Mouse (Mus musculus): ENCODE results near the gene Pih1d1. TPM values are rescaled to one million over a fixed set of nuclear protein-coding genes. Genes with fewer than 3 reads are reported as not detected.
A peak's percentile ranks its signal among the peaks of the same experiment; 100 is the strongest.

Pih1d1 gene
- total and polyA plus RNA-seq, 2 experiments from 2014 or later = 77.1 to 104 TPM

DNA sequence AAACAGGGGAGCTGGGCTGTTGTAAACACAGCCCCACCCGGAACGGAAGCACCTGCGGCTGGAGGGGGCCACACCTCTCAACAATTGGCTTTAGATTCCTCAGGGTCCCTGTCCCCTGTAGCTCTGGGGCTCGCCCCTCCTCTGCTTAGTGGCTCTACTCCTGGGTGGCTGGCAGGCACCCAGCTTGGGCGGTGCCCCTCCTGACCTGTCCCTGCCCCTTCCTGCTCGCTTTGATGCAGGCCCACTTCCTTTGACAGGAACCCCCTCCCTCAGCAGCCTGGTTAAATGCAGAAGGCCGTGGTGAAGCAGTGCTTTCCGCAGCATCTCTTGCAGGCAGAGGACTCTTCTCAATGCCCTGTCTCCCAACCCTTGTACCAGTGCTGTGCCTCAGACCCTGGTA is 32.7 kb upstream of the Pih1d1 start:
- Histone ChIP-seq H3K27me3 (ENCODE audit: insufficient read depth, low read length) (no peaks in the 10 kb centered on the region), H3K4me2 (ENCODE audit: low read depth, low read length, poor library complexity, severe bottlenecking) (no peak overlapping the region), H3K9me3 (ENCODE audit: low read length) (no peaks in the 10 kb centered on the region), H3K36me3 (ENCODE audit: insufficient read depth, low read length) (peaks cover 45% of the 10 kb centered on the region), H3K4me3 (ENCODE audit: low read depth, low read length) (no peak overlapping the region), H3K4me1 (ENCODE audit: insufficient read depth, low read length) (peaks cover 3% of the 10 kb centered on the region; the same call in 1 of the 2 replicates), H3K27ac (ENCODE audit: low read depth, low read length) (0 out of 2 replicates have a peak overlapping the region, but pooled peaks have one; percentile 12), H3K9ac (replicated peaks; ENCODE audit: low read length, poor library complexity, severe bottlenecking) (0 out of 2 replicates have a peak overlapping the region, but pooled peaks have one; percentile 19)
- no peak for TF ChIP-seq CTCF (IDR thresholded peaks at IDR 0.05)
- 70% methylated on average over 8 of the region's 8 CpGs for WGBS
- DNase-seq (ENCODE audit: low spot score) (no peak), ATAC-seq (ENCODE audit: low FRiP score) (no peak)

DNA sequence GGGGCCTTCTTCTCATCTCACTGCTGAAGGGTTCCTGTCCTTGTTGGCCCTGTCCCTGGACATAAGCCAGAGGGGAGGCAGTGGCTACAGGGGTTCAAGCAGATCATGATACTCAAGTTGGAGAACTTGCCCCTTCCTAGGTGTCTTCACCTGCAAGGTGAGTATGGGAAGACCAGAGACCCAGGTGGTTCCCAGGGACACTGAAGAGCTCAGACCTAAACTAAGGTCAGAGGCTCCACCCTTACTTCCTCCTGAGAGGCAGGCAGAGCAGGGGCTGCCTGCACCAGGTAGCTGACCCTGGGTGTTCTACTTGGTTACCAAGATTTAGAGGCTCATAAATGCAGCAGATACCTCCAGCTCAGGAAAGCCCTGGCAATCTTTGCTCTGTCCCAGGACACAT is 32.1 kb upstream of the Pih1d1 start:
- H3K4me3 ChIP-seq (ENCODE audit: low read depth, low read length) = no peak overlapping the region
- no peak overlapping the region for H3K27ac ChIP-seq (ENCODE audit: low read depth, low read length)
- H3K9ac ChIP-seq (replicated peaks; ENCODE audit: low read length, poor library complexity, severe bottlenecking) = 0 out of 2 replicates have a peak overlapping the region, but pooled peaks have one; percentile 19
- no peak overlapping the region for H3K4me2 ChIP-seq (ENCODE audit: low read depth, low read length, poor library complexity, severe bottlenecking)
- H3K36me3 ChIP-seq (ENCODE audit: insufficient read depth, low read length) = peaks cover 50% of the 10 kb centered on the region
- ATAC-seq (ENCODE audit: low FRiP score) = no peak
- H3K4me1 ChIP-seq (ENCODE audit: insufficient read depth, low read length) = peaks cover 3% of the 10 kb centered on the region
- no peak for TF ChIP-seq CTCF (IDR thresholded peaks at IDR 0.05)
- no peaks in the 10 kb centered on the region for H3K9me3 ChIP-seq (ENCODE audit: low read length)
- H3K27me3 ChIP-seq (ENCODE audit: insufficient read depth, low read length) = no peaks in the 10 kb centered on the region
- DNase-seq (ENCODE audit: low spot score) = no peak

DNA sequence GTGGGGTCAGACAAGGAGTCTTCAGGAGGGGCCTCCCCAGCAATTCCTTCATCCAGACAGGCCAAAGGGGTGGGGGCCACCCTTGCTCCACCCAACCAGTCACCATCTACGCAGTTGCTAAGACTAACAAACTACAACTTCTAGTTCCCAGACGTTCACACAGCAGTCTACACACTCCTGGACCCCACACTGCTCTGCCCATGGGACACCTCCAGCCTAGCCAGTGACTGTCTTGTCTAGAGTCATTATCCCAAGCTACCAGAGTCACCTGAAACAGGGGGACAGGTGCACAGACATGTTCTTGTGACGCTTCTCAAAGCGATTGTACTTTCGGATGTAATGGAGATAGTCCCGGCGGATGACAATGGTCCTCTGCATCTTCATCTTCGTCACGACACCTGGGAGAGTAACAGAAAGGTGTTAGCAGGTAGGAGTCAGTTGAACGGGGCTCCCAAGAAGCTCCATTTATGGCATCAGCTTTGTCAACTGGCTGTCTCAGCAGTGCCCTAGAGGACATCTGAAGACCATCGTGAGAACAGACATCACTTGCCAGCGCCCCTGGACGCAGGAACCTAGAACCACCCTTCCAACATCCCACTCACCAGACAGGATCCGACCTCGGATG is 31.4 kb upstream of the Pih1d1 start:
- Histone ChIP-seq H3K9ac (replicated peaks; ENCODE audit: low read length, poor library complexity, severe bottlenecking) (peak overlapping the region; percentile 99), H3K27me3 (ENCODE audit: insufficient read depth, low read length) (no peaks in the 10 kb centered on the region), H3K9me3 (ENCODE audit: low read length) (no peaks in the 10 kb centered on the region), H3K4me1 (ENCODE audit: insufficient read depth, low read length) (peaks cover 6% of the 10 kb centered on the region), H3K4me3 (ENCODE audit: low read depth, low read length) (peak overlapping the region; percentile 84; the same call in 1 of the 2 replicates), H3K4me2 (ENCODE audit: low read depth, low read length, poor library complexity, severe bottlenecking) (peak overlapping the region; percentile 88), H3K36me3 (ENCODE audit: insufficient read depth, low read length) (peaks cover 50% of the 10 kb centered on the region), H3K27ac (ENCODE audit: low read depth, low read length) (no peak overlapping the region)
- no peak for ATAC-seq (ENCODE audit: low FRiP score)
- TF ChIP-seq CTCF (IDR thresholded peaks at IDR 0.05) = no peak
- no peak for DNase-seq (ENCODE audit: low spot score)
- WGBS = 86% methylated on average over 15 of the region's 15 CpGs

DNA sequence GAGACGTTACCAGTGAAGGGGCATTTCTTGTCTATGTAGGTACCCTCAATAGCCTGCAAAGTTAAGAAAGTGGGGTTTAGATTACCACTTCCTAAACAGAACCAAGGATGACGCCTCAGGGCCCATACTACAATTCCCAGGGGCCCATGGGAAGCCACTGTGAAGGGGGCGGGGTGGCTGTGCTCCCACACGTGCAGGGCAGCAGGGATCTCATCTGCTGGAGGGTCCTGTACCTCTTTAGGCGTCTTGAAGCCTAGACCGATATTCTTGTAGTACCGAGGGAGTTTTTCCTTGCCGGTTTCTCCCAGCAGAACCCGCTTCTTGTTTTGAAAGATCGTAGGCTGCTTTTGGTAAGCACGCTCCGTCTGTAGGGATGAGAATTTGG is 30.9 kb upstream of the Pih1d1 start:
- H3K9me3 ChIP-seq (ENCODE audit: low read length) = no peaks in the 10 kb centered on the region
- H3K4me3 ChIP-seq (ENCODE audit: low read depth, low read length) = peak overlapping the region; percentile 84
- H3K4me1 ChIP-seq (ENCODE audit: insufficient read depth, low read length) = peaks cover 6% of the 10 kb centered on the region
- TF ChIP-seq CTCF (IDR thresholded peaks at IDR 0.05) = no peak
- ATAC-seq (ENCODE audit: low FRiP score) = no peak
- peak overlapping the region; percentile 99 for H3K9ac ChIP-seq (replicated peaks; ENCODE audit: low read length, poor library complexity, severe bottlenecking)
- peak; percentile 44 for DNase-seq (ENCODE audit: low spot score)
- 26% methylated on average over 12 of the region's 12 CpGs for WGBS
- H3K27me3 ChIP-seq (ENCODE audit: insufficient read depth, low read length) = no peaks in the 10 kb centered on the region
- H3K36me3 ChIP-seq (ENCODE audit: insufficient read depth, low read length) = peaks cover 50% of the 10 kb centered on the region
- peak overlapping the region; percentile 88 for H3K4me2 ChIP-seq (ENCODE audit: low read depth, low read length, poor library complexity, severe bottlenecking)
- peak overlapping the region; percentile 92; the same call in 1 of the 2 replicates for H3K27ac ChIP-seq (ENCODE audit: low read depth, low read length)

DNA sequence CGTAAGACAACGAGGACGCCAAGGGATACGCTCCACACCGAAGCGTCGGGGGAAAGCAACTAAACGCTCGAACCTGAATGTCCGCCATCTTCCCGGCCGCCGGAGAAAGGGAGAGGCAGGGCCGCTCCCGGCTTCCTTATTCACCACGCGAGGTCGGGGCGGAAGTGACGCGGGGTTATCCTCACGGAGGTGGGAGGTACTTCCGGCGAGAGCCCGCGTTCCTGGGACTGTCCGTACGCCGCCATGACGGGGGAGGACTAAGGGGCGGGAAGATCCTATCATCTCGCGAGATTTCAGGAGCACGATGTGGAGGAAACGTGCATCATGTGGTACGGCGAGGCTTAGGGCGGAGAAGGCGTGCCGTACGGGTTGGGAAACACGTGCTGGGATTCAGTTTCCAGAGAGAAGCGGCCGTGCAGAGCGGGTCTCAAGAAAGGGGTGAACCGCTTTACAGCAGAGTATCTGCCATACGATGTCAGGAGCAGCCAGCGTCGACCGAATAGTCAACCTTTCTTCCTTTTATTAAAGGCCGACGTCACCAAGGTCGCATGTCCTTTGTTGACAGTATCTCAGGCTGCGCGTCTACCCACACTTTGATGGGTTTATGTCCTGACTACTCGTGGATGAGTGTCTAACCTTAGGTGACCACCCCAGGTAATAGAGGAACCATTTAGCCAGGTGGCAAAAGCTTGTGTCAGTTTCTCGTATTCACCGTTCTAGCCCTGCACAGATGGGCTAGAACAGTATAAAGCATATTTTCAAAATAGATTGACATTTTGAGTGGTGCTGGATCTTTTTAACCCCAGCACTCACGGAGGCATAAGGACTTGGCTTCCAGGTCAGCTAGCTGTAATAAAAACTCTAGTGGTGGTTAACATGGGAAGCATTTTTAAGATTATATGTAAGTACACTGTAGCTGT is 29.6 kb upstream of the Pih1d1 start, which contains the start of gene Rps11:
Rps11 (minus strand) TSS at position 216 of the 920 bp plus-strand sequence.
- no peak; the same call in 1 of the 2 replicates for TF ChIP-seq CTCF (IDR thresholded peaks at IDR 0.05)
- Histone ChIP-seq H3K4me3 (ENCODE audit: low read depth, low read length) (peak within 1 kb of the TSS; percentile 84), H3K9ac (replicated peaks; ENCODE audit: low read length, poor library complexity, severe bottlenecking) (peak within 1 kb of the TSS; percentile 99), H3K9me3 (ENCODE audit: low read length) (no peaks in the 10 kb centered on the region), H3K36me3 (ENCODE audit: insufficient read depth, low read length) (peaks cover 47% of the 10 kb centered on the region), H3K27ac (ENCODE audit: low read depth, low read length) (peak within 1 kb of the TSS; percentile 92), H3K4me2 (ENCODE audit: low read depth, low read length, poor library complexity, severe bottlenecking) (peak within 1 kb of the TSS; percentile 88), H3K4me1 (ENCODE audit: insufficient read depth, low read length) (peaks cover 6% of the 10 kb centered on the region), H3K27me3 (ENCODE audit: insufficient read depth, low read length) (no peaks in the 10 kb centered on the region)
- ATAC-seq (ENCODE audit: low FRiP score) (peak; percentile 88), DNase-seq (ENCODE audit: low spot score) (peak; percentile 99)
- WGBS = 1% methylated on average over 59 of the region's 59 CpGs
